Mouse (Mus musculus): ENCODE data around the gene Gm20604.
A peak's percentile ranks its signal among the peaks of the same experiment; 100 is the strongest.

Gene Gm20604

DNA sequence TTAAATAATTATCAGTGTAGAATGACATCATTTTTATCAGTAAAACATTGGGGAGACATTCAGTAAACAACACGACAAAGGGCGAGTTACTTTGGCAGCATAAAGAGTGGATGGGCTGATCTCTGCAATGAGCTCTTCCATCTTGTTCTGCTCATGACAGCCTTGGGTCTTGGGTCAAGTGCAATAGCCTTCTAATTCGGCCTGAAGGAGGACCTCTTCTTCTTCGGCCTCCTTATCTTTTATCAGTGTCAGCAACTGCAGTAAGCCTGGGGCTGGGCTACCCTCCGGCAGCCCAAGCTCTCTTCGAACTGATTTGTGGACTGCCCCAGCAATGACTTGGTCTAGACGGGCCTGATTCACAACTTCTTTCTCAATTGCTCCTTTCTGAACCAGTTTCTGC, 16.4 kb downstream of the Gm20604 start:
- DNase-seq, result no peak

DNA sequence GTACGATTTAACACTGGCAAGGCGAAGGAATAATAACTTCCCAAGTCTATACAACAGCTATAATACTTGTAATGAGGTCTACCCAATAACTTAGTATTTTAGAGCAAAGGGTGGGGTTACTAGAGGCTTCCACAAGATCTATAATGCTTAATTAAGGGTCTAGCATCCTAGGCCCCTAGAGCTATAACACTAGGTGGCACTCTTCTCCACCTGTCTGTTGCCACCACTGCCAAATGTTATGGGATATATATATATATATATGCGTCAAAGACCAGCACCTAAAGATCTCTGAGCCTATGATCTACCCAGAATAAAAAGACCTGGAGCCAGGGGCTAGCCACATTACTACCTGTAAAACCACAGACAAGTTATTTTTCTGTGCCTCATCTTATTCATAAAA, 18.2 kb downstream of the Gm20604 start:
- no peak for DNase-seq

DNA sequence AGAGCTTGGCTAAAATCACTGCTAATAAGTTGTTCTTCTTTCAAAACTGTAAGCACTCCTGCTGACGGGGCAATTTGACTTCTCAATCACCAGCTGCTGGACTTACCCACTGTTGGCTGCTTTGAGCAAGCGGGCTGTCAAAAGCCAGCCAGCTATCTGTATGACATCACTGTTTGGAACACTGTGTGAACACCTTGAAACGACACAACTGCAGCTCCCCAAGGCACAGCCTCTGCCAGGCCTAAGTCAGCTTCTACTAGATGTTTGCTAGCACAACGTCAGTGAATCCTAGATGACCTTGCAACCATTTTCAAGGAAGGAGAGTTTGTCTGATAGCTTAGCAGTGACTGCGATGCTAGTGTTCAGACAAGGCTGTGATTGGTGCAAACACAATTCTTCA, 19.4 kb downstream of the Gm20604 start:
- no peak for DNase-seq

DNA sequence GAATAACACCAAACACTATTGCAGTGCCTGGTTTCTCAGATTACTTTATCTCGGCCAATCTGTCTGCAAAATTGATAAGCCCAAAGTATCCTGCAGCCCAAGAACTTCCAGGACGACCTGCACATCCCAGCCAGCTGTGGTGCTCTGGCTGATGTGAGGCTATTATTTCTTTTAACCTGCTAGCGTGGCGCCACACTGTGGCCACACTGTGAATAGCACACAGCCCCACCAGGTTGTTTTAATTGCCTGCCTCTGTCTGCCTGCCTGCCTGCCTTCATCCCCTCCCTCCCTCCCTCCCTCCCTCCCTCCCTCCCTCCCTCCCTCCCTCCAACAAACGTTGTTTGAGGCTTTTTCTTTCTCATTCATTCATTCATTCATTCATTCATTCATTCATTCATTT, 25.1 kb downstream of the Gm20604 start:
- peak; percentile 73 for DNase-seq

DNA sequence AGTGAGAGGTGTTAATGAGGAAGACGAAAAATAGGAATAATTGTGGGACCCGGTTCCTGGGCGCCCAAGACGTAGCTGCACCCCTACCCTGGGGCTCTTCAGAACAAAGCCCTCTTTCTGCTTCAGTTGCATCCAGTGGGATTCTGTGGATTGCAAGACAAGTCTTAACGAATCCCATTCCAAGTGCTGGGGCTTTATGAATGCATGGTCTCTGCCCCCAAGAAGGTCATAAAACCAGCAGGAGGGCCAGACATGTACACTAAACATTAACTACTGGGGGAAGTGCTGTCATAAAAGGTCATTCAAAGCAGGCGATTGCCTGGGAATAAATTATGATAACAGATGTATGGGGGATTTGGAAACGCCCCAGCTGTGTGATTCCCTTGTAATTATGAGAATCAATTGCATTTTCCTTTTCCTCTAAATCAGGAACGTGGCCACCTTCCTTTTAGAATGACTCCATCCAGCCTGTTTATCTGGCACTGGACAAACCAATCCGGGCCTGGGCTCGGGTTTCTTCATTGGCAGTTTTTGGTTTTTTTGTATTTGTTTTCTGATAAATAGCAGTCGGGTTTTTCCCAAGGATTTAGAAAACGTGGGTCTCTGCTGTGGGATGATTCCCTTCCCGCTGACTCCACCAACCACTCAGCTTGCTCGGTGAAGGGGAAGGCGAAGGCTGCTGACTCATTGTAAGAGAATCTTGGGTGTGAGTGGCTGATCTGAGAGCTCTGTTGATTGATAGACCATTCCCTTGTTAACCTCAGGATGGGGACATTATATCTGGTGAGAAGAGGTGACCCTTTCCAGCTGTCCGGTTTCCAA, 27.5 kb downstream of the Gm20604 start:
- DNase-seq, result peak; percentile 61

DNA sequence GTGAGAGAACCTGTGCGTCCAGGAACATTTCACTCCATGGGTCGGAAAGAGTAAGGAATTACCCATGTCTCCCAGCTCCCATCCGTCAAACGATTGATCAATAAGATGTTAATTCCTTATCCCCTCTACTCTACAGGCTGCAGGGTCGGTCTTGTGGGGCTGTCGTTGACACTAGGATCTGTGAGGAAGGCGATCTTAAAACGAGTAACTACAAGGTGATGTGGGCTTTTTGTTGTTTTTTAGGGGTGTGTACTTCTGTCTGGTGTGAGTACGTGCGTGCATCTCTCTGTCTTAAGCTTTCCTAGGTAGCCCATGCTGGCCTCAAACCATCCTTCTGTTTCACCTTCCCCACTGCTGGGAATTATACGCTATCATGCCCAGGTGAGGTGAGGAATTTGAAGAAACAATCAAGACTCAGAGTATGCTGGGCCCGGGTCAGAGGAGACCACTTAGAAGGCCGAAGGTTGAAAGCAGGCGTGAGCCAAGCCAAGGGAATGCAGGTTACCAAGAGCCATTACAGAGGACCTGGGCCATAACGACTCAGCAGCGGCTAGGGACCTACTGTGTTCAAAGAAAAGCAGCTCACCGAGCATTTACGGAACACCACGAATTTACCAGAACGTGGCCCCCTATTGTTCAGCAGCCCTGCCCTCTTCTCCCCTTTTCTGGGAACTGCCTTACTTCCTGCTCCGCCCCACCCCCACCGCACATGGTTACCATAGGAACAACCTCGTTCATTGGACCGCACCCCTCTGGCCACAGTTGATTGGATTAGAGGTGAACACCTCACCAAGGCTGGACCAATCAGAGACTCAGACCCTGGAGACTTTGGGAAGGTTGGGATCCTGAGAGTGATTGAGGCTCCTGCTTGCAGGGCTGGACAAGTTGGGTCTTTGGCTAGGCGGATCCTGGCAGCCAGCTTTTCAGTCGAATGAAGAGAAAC, 28.3 kb downstream of the Gm20604 start:
- peak; percentile 81 for DNase-seq

DNA sequence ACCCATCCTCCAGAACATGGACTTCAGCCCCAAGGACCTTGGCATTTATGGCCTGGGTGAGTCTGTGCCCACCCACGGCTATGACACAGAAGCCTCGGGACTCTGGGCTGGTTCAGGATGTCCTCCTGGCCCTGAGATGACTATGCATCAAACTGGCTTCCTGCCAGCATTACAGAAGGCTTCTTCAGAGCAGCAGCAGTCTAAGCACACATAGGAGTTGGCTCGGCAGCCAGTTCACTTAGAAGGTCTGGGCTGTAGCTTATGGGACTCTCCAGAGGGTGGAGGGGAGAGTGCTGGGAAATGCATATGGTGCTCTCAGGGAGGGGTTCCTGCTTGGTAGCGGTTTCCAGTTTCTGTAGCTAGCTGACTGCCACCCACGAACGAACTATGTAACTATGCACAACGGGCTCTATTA, 32.7 kb downstream of the Gm20604 start:
- DNase-seq, result no peak

DNA sequence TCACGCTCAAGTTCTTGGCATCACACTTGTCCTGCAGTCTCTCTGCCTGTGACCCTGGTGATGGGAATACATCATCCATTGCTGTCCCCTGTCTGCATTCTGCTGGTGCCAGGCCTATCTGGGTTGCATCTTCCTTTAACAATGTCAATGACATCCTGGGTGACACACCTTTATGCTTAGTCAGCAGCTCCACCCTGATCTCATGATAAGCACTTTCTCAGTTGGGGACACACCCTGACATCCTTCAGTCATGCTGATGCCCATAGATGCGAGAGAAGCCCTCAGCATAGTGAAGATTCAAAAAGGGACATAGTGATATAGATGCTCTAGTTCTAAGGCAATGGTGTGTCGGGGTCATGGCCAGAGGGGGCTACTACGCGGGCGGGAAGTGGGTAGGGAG, 33.3 kb downstream of the Gm20604 start:
- DNase-seq, result no peak

DNA sequence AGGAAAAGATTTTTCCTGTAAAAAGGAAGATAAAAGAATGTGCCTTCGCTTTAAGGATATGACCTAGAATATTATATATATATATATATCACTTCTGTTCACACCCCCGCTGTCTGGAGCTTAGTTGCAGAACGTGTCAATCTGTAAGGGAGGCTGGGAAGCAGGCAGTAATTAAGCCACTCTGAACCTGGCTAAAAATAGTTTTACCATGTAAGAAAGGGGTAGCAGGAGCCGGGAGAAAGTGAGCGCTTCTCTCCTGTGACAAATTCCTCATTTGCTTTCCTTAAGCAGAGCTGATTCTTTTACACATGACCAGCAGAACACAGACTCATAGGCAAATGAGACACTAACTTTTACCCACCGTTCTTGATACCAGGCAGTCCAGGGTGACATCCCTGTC, 34.6 kb downstream of the Gm20604 start:
- no peak for DNase-seq

DNA sequence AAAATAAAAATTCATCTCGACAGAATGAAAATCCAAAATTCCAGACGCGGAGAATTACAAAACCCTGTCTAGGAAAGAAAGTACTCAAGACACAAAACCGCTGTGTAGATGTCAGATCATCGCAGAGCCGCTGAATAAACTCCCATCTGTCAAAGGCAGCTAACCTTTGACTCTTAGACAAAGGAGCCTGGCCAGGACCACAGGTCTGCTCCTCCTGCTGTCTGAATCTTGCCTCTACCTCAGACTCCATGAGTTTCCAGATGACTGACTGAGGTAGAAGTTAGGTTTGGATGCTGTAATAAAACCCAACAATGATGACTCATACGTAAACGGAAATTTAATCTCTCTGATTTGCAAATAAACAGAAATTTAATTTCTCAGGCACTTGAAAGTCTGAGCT, 35.5 kb downstream of the Gm20604 start:
- no peak for DNase-seq

DNA sequence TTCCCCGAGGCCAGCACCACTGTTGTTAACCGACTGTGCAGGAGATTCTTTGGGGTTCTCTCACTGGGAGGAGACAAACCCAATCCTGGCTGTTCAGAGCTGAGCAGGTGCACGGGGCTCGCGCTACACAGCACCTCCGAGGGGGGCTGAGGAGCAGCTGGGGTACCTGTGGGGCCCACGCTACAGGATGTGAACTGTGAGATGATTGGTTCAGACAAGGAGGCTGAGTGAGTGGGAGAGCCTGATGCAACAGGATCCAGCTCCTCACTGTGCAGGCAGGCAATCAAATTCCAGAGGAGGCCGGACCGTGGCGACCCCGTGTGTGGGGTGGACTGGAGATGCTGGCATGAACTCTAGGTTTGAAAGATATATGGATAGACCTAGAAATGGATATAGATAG, 36.0 kb downstream of the Gm20604 start:
- DNase-seq, result no peak

DNA sequence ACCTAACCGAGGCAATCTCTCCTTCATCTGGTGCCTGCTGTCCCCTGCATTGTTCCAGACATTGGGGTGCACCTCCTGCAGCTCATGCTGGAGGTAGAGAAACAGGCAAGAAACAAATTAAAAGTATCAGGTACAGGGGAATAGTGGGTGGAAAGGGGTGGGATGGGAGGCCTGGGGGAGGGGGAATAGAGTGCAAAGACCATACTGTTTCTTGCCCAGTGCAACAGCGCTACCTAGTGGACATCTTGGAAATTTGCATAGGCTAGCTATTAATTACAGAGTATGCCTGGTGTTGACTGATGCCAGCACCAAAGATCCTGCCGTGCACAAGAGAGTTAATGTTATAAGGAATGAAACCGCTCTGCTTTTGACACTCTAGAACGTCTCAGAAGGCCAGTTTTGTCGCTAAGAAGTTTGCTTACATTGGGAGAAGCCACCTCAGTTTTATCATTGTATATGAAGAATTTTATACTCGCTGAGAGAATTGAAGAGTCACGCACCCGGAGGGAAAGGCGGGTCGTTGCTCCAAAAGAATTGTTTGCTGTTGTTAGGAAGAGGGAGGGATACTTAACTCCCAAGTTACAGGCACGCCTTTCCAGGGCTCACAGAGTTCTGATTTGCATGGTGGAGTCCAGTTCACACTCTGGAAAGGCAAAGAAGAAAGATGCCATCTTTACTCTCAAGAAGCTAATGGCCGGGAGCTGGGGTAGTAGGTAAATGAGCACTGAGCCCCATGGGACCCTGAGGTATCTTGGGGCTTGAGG, 38.7 kb downstream of the Gm20604 start:
- DNase-seq, result peak; percentile 34

DNA sequence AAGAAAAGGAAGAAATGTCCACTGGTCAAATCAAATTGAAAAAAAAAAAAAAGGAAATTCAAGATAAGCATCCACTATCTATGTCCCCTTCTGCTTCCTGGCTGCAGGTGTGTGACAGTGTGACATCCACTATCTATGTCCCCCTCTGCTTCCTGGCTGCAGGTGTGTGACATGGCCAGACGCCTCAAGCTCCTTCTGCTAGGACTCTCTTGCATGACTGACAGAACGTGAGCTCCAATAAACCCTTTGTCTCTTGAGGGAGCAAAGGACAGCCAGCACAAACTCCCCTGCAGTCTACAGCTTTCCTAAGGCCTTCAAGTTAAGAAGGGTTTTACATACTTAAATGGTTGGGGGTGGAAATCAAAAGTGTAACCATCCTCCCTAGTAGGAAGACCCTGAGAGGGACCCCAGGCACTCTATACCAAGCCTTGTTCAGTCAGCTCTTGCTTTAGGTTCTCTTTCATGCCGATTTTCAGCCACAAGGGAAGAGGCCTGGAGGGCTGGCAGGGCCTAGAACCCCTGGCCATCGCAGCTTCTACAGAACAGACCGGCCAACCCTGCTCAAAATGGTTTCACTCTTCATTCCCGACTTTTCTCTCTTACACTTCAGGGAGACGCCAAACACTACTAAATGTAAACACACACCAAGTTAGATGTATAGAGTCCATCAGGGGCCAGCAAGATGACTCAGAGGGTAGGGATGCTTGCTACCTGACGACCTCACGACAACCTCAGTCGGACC, 43.6 kb downstream of the Gm20604 start:
- no peak for DNase-seq

DNA sequence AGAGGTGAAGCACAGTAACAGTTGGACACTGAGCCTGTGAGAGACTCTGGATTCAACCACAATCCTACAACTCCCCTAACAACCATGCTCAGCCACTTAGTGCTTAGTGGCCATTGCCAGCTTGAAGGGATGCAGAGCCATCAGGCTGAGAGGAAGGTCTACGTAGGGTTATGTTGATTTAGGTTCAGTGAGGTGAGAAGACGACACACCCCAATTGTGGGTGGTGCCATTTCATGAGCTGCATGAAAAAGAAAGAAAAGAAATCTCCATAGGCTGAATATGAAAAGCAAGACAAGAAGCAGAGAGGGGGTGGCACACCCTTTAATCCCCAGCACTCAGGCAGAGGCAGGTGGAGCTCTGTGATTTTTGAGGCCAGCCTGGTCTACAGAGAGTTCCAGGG, 44.4 kb downstream of the Gm20604 start:
- DNase-seq, result no peak

DNA sequence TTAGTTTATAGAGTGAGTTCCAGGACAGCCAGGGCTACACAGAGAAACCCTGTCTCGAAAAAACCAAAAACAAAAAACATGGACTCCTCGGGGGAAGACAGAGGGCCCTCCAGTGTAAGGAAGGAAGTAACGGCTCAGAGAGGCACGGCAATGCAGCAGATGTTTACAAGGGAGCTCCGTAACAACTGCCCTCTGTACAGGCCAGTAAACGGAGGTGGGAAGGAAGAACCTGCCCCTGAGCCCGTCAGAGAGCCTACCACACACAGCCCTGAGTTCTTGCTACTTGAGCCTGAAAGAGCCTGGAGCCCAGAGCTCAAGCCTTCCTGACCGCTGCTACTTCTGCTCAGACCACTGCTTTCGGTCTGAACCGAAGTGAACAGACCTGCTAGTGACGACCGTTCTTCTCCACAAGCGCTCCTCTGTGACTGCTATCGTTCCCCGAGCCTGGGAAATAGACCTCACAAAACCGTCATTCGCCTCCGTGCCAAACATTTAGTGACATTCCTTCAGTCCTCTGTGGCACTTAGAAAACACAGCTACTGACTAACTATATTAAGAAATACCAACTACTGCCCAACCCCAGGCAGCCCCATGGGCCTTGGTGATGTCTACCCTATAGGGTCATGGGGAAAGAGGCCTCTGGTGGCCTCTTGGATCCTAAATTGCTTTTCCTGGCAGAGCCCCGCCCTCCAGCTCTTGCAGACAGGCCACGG, 45.2 kb downstream of the Gm20604 start:
- DNase-seq, result no peak

DNA sequence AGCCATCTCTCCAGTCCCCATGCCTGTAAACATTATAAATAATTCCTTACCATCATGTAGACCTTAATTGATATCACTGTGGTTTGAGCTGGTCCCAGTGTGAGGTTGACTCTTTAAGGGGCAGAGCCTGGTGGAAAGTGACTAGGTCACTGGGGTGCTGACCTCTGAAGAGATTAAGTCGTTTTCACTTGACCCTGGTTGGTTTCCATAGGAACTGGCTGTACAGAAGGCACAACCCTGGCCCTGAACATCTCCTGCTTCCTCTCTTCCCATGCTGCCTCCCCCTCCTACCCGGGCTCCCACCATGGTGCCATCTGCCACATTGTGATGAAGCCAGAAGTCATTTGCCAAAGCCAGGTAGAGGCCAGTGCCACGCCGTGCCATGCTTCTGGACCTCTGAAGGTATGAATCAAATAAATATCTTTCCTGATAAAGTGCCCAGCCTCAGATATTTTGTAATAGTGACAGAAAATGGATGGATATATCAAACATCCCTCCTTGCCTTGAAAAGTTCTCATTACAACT, 47.6 kb downstream of the Gm20604 start:
- DNase-seq, result no peak

DNA sequence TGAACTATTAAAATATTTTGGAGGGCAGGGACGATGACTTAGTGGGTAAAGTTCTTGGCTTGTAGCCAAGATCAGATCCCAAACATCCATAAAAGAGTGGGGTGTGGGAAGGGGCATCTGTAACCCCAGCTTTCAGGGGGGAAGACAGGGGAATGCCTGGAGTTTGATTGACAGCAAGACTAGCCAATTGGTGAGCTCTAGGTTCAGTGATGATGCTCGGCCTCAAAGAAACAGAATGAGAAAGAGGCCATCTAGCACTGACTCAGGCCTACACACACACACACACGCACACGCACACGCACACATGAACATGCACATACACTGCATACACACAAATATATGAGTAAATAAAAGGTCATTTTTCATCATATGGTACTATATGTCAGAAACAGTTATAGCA, 48.6 kb downstream of the Gm20604 start:
- no peak for DNase-seq

DNA sequence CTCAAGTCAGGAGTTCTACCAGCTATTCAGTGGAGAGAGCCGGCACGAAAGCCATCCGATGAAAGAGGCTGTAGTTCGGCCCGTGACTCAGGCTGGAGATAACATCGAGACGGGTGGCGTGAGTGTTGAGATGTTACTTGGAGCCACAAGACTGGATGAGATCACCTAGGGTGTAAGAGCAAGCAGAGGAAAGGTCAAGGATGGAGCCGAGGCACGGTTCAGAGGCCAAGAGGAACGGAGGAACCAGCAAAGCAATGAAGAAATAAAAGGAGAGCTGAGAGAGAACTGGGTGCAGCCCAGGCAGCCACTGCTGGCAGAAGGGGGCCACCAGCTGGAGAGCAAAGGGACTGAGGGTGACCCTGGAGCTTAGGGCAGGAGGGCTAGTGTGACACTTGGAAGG, 50.3 kb downstream of the Gm20604 start:
- no peak for DNase-seq

DNA sequence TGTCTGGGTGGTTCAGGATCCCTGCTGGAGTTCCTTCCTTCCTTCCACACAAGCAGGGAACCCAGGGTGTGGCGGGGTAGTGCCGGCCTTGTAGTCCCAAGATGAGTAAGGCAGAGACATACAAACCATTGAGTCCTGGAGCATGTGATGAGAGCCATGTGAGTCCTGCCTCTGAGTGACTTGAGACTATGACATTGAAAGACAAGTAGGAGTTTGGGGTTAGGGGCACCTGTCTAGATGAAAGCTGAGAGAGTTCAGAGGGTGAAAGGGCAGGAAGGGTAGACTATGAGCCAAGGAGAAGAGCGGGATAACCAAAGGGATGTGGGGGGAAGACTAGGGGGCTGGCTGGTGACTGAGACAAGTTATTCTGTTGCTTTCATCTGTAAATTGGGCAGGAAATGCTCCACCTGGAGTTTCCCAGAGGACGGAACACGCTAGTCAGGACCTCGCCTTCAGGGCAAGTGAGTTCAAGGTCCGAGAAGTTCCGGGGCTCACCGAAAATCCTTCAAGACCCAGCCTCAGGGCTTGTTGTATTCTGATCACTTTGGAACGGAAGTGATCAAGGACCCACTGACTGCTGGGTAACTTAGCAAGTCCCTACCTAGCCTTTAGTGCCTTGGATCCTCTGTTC, 51.5 kb downstream of the Gm20604 start:
- no peak for DNase-seq

DNA sequence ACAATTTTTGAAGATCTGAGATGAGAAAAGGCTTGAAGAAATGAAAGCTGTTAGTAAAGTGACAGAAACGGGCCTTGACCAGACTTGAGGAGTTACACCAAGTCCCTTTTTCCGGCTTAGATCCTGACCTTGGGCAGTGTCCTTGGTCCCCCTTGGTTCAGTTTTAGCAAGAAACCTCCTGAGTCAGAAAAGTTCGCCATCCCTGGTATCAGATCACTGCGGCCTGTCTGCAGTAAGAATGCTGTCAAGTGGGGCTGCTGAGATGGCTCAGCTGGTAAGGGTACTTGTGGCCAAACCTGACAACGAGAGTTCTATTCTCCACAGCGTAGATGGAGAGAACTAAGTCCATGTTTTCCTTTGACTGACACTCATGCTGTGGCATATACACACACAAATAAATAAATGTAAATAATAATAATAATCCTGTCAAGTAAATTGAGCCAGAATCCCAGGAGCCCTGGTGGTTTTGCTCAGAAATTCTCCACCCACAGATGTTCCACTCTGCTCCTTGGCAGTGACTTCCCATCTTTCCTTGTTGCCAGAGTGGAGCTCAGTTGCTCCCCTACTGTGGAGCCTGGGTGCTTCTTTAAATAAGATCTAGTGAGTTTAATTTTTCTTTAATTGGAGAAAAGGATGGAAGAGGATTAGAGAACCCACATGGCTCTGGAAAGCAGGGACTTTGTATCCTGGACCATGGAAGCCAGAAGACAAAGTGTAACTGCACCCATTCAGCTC, 52.4 kb downstream of the Gm20604 start:
- no peak for DNase-seq
